Mouse (Mus musculus) liver, embryonic 11.5 days (tissue): Measurements from ENCODE around the gene Col16a1. TPM values are rescaled to one million over a fixed set of nuclear protein-coding genes. Genes with fewer than 3 reads are reported as not detected.

Experiments
- ATAC-seq: fragments of 200-750 bp; cut with Nextera tagmentation; replicated peaks from 2 replicates; pipeline ENCODE4 v1.8.0; 2017; ENCODE audit warnings: moderate number of reproducible peaks, mild to moderate bottlenecking, moderate TSS enrichment, moderate library complexity; ENCODE audit not compliant: low FRiP score
- DNase-seq: peaks from one replicate; pipeline ENCODE4 v3.0.0-alpha.2; 2017; ENCODE audit warnings: low spot score
- H3K27ac ChIP-seq: fragments of 300-500 bp; sonication (generic); 2 replicates; pipeline ENCODE4 v1.5.1; 2014; ENCODE audit warnings: mild to moderate bottlenecking, low read depth, low read length, control low read depth
- H3K27me3 ChIP-seq: fragments of 300-500 bp; sonication (generic); replicated peaks from 2 replicates; pipeline ENCODE4 v1.6.1; 2014; ENCODE audit warnings: low read length, mixed read lengths; ENCODE audit not compliant: control insufficient read depth, insufficient read depth
- H3K36me3 ChIP-seq: fragments of 300-500 bp; sonication (generic); 2 replicates; pipeline ENCODE4 v1.6.1; 2014; ENCODE audit warnings: mild to moderate bottlenecking, low read length, moderate library complexity, mixed read lengths; ENCODE audit not compliant: control insufficient read depth, insufficient read depth
- H3K4me1 ChIP-seq: fragments of 300-500 bp; sonication (generic); replicated peaks from 2 replicates; pipeline ENCODE4 v1.6.1; 2014; ENCODE audit warnings: low read length, mixed read lengths; ENCODE audit not compliant: control insufficient read depth, insufficient read depth
- H3K4me2 ChIP-seq: fragments of 300-500 bp; sonication (generic); 2 replicates; pipeline ENCODE4 v1.6.1; 2014; ENCODE audit warnings: mild to moderate bottlenecking, control low read depth, moderate library complexity
- H3K4me3 ChIP-seq: fragments of 300-500 bp; sonication (generic); 2 replicates; pipeline ENCODE4 v1.5.1; 2014; ENCODE audit warnings: low read depth, low read length, control low read depth
- H3K9ac ChIP-seq: fragments of 300-500 bp; sonication (generic); 2 replicates; pipeline ENCODE4 v1.6.1; 2014; ENCODE audit warnings: low read depth, low read length, control low read depth
- H3K9me3 ChIP-seq: fragments of 300-500 bp; sonication (generic); 2 replicates; pipeline ENCODE4 v1.6.1; 2016; ENCODE audit warnings: low read length, inconsistent platforms, mixed read lengths; ENCODE audit not compliant: control insufficient read depth
- WGBS: fragments of 180-500 bp; shearing (Covaris S2); extraction: QIAGEN DNeasy Blood & Tissue Kit; methylation state at CpG from one replicate; pipeline ENCODE4 v1.1.7; 2014; 5-methylcytosine and 5-hydroxymethylcytosine counted together
- polyA plus RNA-seq: library from polyadenylated mRNA; unstranded; fragments of >200 nt; fragmentation: Nextera tagmentation; extraction: Ambion mirVana; gene quantifications from 2 replicates; pipeline ENCODE4 v1.2.1, GENCODE M21; 2014

Col16a1 gene
- polyA plus RNA-seq, 1 experiment from 2014 or later, result 6.0 TPM

GRCm38 (mm10) chr4:130082211-130082610, 34.6 kb downstream of the Col16a1 start:
- Histone ChIP-seq H3K27me3 (peaks cover 20% of the 10 kb centered on the region), H3K9ac (no peak overlapping the region), H3K4me1 (no peaks in the 10 kb centered on the region), H3K36me3 (no peaks in the 10 kb centered on the region), H3K4me2 (no peak overlapping the region), H3K27ac (no peak overlapping the region), H3K9me3 (no peaks in the 10 kb centered on the region), H3K4me3 (no peak overlapping the region)
- WGBS, result 58% methylated on average over 9 of the region's 9 CpGs
- DNase-seq (no peak), ATAC-seq (no peak)

- DNase-seq, result no peak
- Histone ChIP-seq H3K4me2 (no peak overlapping the region), H3K36me3 (no peaks in the 10 kb centered on the region), H3K9me3 (no peaks in the 10 kb centered on the region), H3K27me3 (peaks cover 10% of the 10 kb centered on the region), H3K4me1 (no peaks in the 10 kb centered on the region), H3K9ac (no peak overlapping the region), H3K4me3 (no peak overlapping the region), H3K27ac (no peak overlapping the region)
- 59% methylated on average over 7 of the region's 7 CpGs for WGBS
- ATAC-seq, result no peak
Measured at GRCm38 (mm10) chr4:130084331-130084945, 36.8 kb downstream of the Col16a1 start.

GRCm38 (mm10) chr4:130085246-130085820, 37.7 kb downstream of the Col16a1 start:
- Histone ChIP-seq H3K4me2 (no peak overlapping the region), H3K36me3 (no peaks in the 10 kb centered on the region), H3K4me1 (no peaks in the 10 kb centered on the region), H3K27me3 (peaks cover 10% of the 10 kb centered on the region), H3K4me3 (no peak overlapping the region), H3K9me3 (no peaks in the 10 kb centered on the region), H3K27ac (no peak overlapping the region), H3K9ac (no peak overlapping the region)
- 69% methylated on average over 12 of the region's 12 CpGs for WGBS
- ATAC-seq (no peak), DNase-seq (no peak)

- Histone ChIP-seq H3K4me2 (no peak overlapping the region), H3K4me1 (no peaks in the 10 kb centered on the region), H3K9ac (no peak overlapping the region), H3K4me3 (no peak overlapping the region), H3K27me3 (peaks cover 6% of the 10 kb centered on the region), H3K9me3 (no peaks in the 10 kb centered on the region), H3K27ac (no peak overlapping the region), H3K36me3 (no peaks in the 10 kb centered on the region)
- 10% methylated on average over 7 of the region's 7 CpGs for WGBS
- DNase-seq (peak; percentile 88), ATAC-seq (peak; percentile 39; the same call in 1 of the 2 replicates)
Measured at GRCm38 (mm10) chr4:130087293-130087692, 39.7 kb downstream of the Col16a1 start.

DNA sequence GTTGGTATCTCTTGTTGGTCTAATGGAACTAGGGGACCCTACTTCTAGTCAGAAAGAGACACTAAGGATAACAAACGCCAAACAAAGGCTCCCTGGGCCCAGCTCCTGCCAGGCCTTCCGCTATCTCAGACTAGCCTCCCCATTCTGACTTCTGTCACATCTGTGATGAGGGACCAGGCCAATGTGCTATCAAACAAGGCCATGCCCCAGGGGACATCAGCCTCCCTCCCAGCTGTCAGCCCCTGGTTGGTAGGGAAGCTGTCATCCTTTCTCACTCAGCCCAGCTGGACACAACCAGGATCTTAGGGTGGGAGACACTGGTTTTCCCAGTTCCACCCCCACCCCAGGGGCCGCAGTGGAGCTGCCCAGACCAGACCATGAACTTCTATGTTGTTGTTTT, 47.5 kb downstream of the Col16a1 start:
- H3K36me3 ChIP-seq, result no peaks in the 10 kb centered on the region
- ATAC-seq (no peak), DNase-seq (no peak)
- no peak overlapping the region for H3K9ac ChIP-seq
- no peaks in the 10 kb centered on the region for H3K9me3 ChIP-seq
- 47% methylated on average over 3 of the region's 3 CpGs for WGBS
- H3K4me2 ChIP-seq, result no peak overlapping the region
- no peak overlapping the region for H3K4me3 ChIP-seq
- H3K27me3 ChIP-seq, result peaks cover 5% of the 10 kb centered on the region; the same call in 1 of the 2 replicates
- H3K27ac ChIP-seq, result no peak overlapping the region
- H3K4me1 ChIP-seq, result no peaks in the 10 kb centered on the region

DNA sequence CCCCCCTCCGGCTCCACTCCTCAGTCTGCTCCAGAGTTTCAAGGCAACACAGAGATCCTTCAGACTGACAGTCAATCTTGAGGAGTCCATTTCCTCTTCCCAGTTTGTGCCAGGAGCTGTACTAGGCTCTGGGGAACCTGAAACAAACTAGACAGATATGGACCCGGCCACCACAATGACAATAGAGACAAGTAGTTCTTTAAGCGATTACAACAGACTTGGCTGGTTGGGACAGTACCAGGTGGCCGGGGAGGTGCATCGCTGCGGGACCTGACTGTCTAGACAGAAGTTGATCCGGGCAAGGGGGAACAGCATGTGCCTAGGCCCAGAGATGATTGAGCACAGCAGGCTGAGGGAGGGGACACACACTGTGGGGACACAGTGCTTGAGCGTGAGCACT, 53.5 kb downstream of the Col16a1 start:
- WGBS, result 45% methylated on average over 8 of the region's 8 CpGs
- Histone ChIP-seq H3K27me3 (peaks cover 5% of the 10 kb centered on the region; the same call in 1 of the 2 replicates), H3K4me2 (no peak overlapping the region), H3K4me3 (no peak overlapping the region), H3K4me1 (no peaks in the 10 kb centered on the region), H3K36me3 (no peaks in the 10 kb centered on the region), H3K9me3 (peaks cover 2% of the 10 kb centered on the region; the same call in 1 of the 2 replicates), H3K27ac (no peak overlapping the region), H3K9ac (no peak overlapping the region)
- ATAC-seq (no peak), DNase-seq (no peak)

- H3K27me3 ChIP-seq, result peaks cover 5% of the 10 kb centered on the region; the same call in 1 of the 2 replicates
- H3K4me3 ChIP-seq, result no peak within 1 kb of the TSS
- H3K9me3 ChIP-seq, result peaks cover 2% of the 10 kb centered on the region; the same call in 1 of the 2 replicates
- 16% methylated on average over 6 of the region's 6 CpGs for WGBS
- H3K36me3 ChIP-seq, result no peaks in the 10 kb centered on the region
- H3K4me1 ChIP-seq, result no peaks in the 10 kb centered on the region; the same call in 1 of the 2 replicates
- no peak within 1 kb of the TSS for H3K4me2 ChIP-seq
- no peak within 1 kb of the TSS for H3K9ac ChIP-seq
- ATAC-seq (no peak), DNase-seq (no peak)
- no peak within 1 kb of the TSS for H3K27ac ChIP-seq
Measured at GRCm38 (mm10) chr4:130102111-130102651, 54.5 kb downstream of the Col16a1 start, which contains the start of gene Pef1. Gene Pef1 (plus strand): TSS chr4:130102558.

- ATAC-seq, result no peak
- 72% methylated on average over 12 of the region's 12 CpGs for WGBS
Measured at GRCm38 (mm10) chr4:130103632-130104031, 56.0 kb downstream of the Col16a1 start.

More at GRCm38 (mm10) chr4:130103632-130104031, 56.0 kb downstream of the Col16a1 start:
- Histone ChIP-seq H3K27ac (no peak overlapping the region), H3K9me3 (peaks cover 2% of the 10 kb centered on the region; the same call in 1 of the 2 replicates), H3K4me3 (no peak overlapping the region), H3K4me2 (no peak overlapping the region), H3K9ac (no peak overlapping the region), H3K4me1 (peaks cover 5% of the 10 kb centered on the region), H3K27me3 (no peaks in the 10 kb centered on the region), H3K36me3 (no peaks in the 10 kb centered on the region)
- DNase-seq, result no peak
